ENCODE assay signal across 24 mouse cellular contexts in genomic region chr7:97358347-97358746, GRCm38 (mm10). TPM values are rescaled to one million over a fixed set of nuclear protein-coding genes. Genes with fewer than 3 reads are reported as not detected.
DNase-seq lines count a peak whose midpoint lies in the region; ATAC-seq and TF ChIP-seq lines count a peak whose summit lies in the region.
"Had no signal": no experiment of that assay in that cellular context is flagged by ENCODE, and none has a peak within 500 bp of the region (broad histone marks: within the 10 kb centered on the region; RNA-seq: fewer than 3 reads in every experiment).

No protein-coding gene starts in this region.

- H3K9ac ChIP-seq in forebrain, embryonic 11.5 days (ENCODE audit: low read length) = no peak overlapping the region
- H3K9ac ChIP-seq in liver, embryonic 12.5 days = no peak overlapping the region
- H3K9ac ChIP-seq in MEL (ENCODE audit: control insufficient read depth, low read depth, low read length, poor library complexity, severe bottlenecking) = no peak overlapping the region
- no peak overlapping the region for H3K9ac ChIP-seq in stomach, postnatal 0 days (ENCODE audit: low read length)
- H3K9ac ChIP-seq: embryonic facial prominence, embryonic 12.5 days; forebrain, embryonic 13.5 days; forebrain, embryonic 15.5 days; forebrain, postnatal 0 days had no signal

- H3K36me3 ChIP-seq in forebrain, embryonic 11.5 days (ENCODE audit: control insufficient read depth, insufficient read depth, low read length) = no peaks in the 10 kb centered on the region
- H3K36me3 ChIP-seq in forebrain, embryonic 10.5 days (replicated peaks) = no peaks in the 10 kb centered on the region
- no peaks in the 10 kb centered on the region for H3K36me3 ChIP-seq in liver, embryonic 12.5 days
- H3K36me3 ChIP-seq in MEL (ENCODE audit: control insufficient read depth in 1 of 2, insufficient read depth in 2 of 2, low read length in 2 of 2) = peaks cover 0 to 17% of the 10 kb centered on the region in 2 experiments; a peak in 2 of 4 replicates
- no peaks in the 10 kb centered on the region for H3K36me3 ChIP-seq in stomach, postnatal 0 days (ENCODE audit: control insufficient read depth, insufficient read depth, low read length)
- H3K36me3 ChIP-seq: embryonic facial prominence, embryonic 10.5 days; embryonic facial prominence, embryonic 12.5 days; forebrain, embryonic 15.5 days; G1E had no signal

- H3K4me1 ChIP-seq in forebrain, embryonic 11.5 days (replicated peaks; ENCODE audit: control insufficient read depth, insufficient read depth, low read length) = no peaks in the 10 kb centered on the region
- peaks cover 3% of the 10 kb centered on the region; the same call in 1 of the 2 replicates for H3K4me1 ChIP-seq in forebrain, embryonic 10.5 days
- peaks cover 7% of the 10 kb centered on the region for H3K4me1 ChIP-seq in liver, embryonic 12.5 days
- peaks cover 5 to 20% of the 10 kb centered on the region in 2 experiments for H3K4me1 ChIP-seq in MEL (ENCODE audit: control insufficient read depth in 1 of 2, insufficient read depth in 2 of 2, low read length in 2 of 2)
- no peaks in the 10 kb centered on the region for H3K4me1 ChIP-seq in stomach, postnatal 0 days (replicated peaks; ENCODE audit: control insufficient read depth, insufficient read depth)
- H3K4me1 ChIP-seq: embryonic facial prominence, embryonic 12.5 days; forebrain, embryonic 15.5 days had no signal

- no peak overlapping the region for H3K4me3 ChIP-seq in forebrain, embryonic 11.5 days (ENCODE audit: low read depth, low read length)
- H3K4me3 ChIP-seq in forebrain, embryonic 10.5 days = no peak overlapping the region
- no peak overlapping the region for H3K4me3 ChIP-seq in liver, embryonic 12.5 days
- no peak overlapping the region for H3K4me3 ChIP-seq in MEL (ENCODE audit: control insufficient read depth in 1 of 2, insufficient read depth in 1 of 2, low read depth in 2 of 2, low read length in 2 of 2)
- H3K4me3 ChIP-seq in stomach, postnatal 0 days (ENCODE audit: low read depth, low read length) = no peak overlapping the region
- H3K4me3 ChIP-seq: embryonic facial prominence, embryonic 10.5 days; embryonic facial prominence, embryonic 12.5 days; forebrain, embryonic 13.5 days; forebrain, embryonic 15.5 days had no signal

- no peak overlapping the region for H3K4me2 ChIP-seq in forebrain, embryonic 11.5 days (ENCODE audit: low read depth, low read length, severe bottlenecking)
- no peak overlapping the region for H3K4me2 ChIP-seq in liver, embryonic 12.5 days
- H3K4me2 ChIP-seq in stomach, postnatal 0 days (replicated peaks; ENCODE audit: low read depth) = no peak overlapping the region
- H3K4me2 ChIP-seq: embryonic facial prominence, embryonic 12.5 days; forebrain, embryonic 13.5 days; forebrain, embryonic 15.5 days had no signal

- TF ChIP-seq POLR2A in MEL (IDR thresholded peaks at IDR 0.05; ENCODE audit: control insufficient read depth in 1 of 2, insufficient read depth in 1 of 2, low read depth in 1 of 2, low read length in 2 of 2, poor library complexity in 1 of 2) = no peak

- 92% methylated on average over 4 of the region's 4 CpGs for WGBS in forebrain, embryonic 11.5 days
- 89% methylated on average over 4 of the region's 4 CpGs for WGBS in forebrain, embryonic 10.5 days
- WGBS in liver, embryonic 12.5 days (ENCODE audit: insufficient replicate concordance) = 47% methylated on average over 4 of the region's 4 CpGs
- WGBS in stomach, postnatal 0 days = 86% methylated on average over 4 of the region's 4 CpGs

- peak; percentile 11 for DNase-seq in forebrain, embryonic 11.5 days (ENCODE audit: low spot score)
- DNase-seq in forebrain, embryonic 10.5 days (ENCODE audit: extremely low spot score, low spot score) = no peak
- DNase-seq in liver (peak; percentile 0), MEL (ENCODE audit: low read depth, low spot score) (no peak)
- peak; percentile 7 for DNase-seq in stomach, postnatal 0 days (ENCODE audit: low spot score)
- no peak for DNase-seq in right cerebral cortex, postnatal 4 days
- DNase-seq: adrenal gland, adult 2 months; adrenal gland, postnatal 10 days; adrenal gland, postnatal 25 days; B cell, adult 2 months; cerebellum, adult 11-12 months; cerebellum, adult 2 months; cerebellum, adult 9-10 months; cerebellum, postnatal 10 days; cerebellum, postnatal 25 days; forebrain, postnatal 0 days had no signal

- no peak for ATAC-seq in forebrain, embryonic 11.5 days (replicated peaks; ENCODE audit: low FRiP score)
- no peak for ATAC-seq in liver, embryonic 12.5 days
- ATAC-seq in stomach, postnatal 0 days (ENCODE audit: low FRiP score, low TSS enrichment) = no peak
- ATAC-seq: CD4-positive, CD25-positive, alpha-beta regulatory T cell, adult 4 months; forebrain, embryonic 13.5 days; forebrain, embryonic 15.5 days; forebrain, postnatal 0 days had no signal

- H3K27ac ChIP-seq in forebrain, embryonic 11.5 days (ENCODE audit: low read depth, low read length) = no peak overlapping the region
- H3K27ac ChIP-seq in forebrain, embryonic 10.5 days = no peak overlapping the region
- H3K27ac ChIP-seq in liver, embryonic 12.5 days = no peak overlapping the region
- no peak overlapping the region for H3K27ac ChIP-seq in MEL (ENCODE audit: control insufficient read depth, low read depth, low read length)
- no peak overlapping the region for H3K27ac ChIP-seq in stomach, postnatal 0 days (replicated peaks)
- H3K27ac ChIP-seq: embryonic facial prominence, embryonic 10.5 days; embryonic facial prominence, embryonic 12.5 days; forebrain, embryonic 13.5 days; forebrain, embryonic 15.5 days had no signal

- H3K79me2 ChIP-seq in MEL (ENCODE audit: control insufficient read depth, insufficient read depth, low read length, poor library complexity) = no peaks in the 10 kb centered on the region

- H3K9me3 ChIP-seq in forebrain, embryonic 11.5 days (ENCODE audit: control insufficient read depth, low read length) = no peaks in the 10 kb centered on the region
- no peaks in the 10 kb centered on the region for H3K9me3 ChIP-seq in forebrain, embryonic 10.5 days
- H3K9me3 ChIP-seq in liver, embryonic 12.5 days (replicated peaks) = 0 out of 2 replicates have a peak, but pooled peaks cover 2% of the 10 kb centered on the region
- H3K9me3 ChIP-seq in MEL (replicated peaks; ENCODE audit: insufficient read depth, low read length) = no peaks in the 10 kb centered on the region
- no peaks in the 10 kb centered on the region for H3K9me3 ChIP-seq in stomach, postnatal 0 days (ENCODE audit: control insufficient read depth, low read length)
- H3K9me3 ChIP-seq: embryonic facial prominence, embryonic 10.5 days; embryonic facial prominence, embryonic 12.5 days; forebrain, embryonic 13.5 days; forebrain, embryonic 15.5 days; G1E had no signal

- no peaks in the 10 kb centered on the region for H3K27me3 ChIP-seq in forebrain, embryonic 11.5 days (ENCODE audit: control insufficient read depth, insufficient read depth, low read length)
- no peaks in the 10 kb centered on the region for H3K27me3 ChIP-seq in forebrain, embryonic 10.5 days (ENCODE audit: poor library complexity, severe bottlenecking)
- peaks cover 20% of the 10 kb centered on the region for H3K27me3 ChIP-seq in liver, embryonic 12.5 days (replicated peaks)
- H3K27me3 ChIP-seq in MEL (ENCODE audit: control insufficient read depth in 1 of 2, insufficient read depth in 2 of 2, low read length in 2 of 2) = no peaks in the 10 kb centered on the region
- H3K27me3 ChIP-seq in stomach, postnatal 0 days (ENCODE audit: control insufficient read depth, insufficient read depth, low read length) = no peaks in the 10 kb centered on the region
- H3K27me3 ChIP-seq: CH12.LX; embryonic facial prominence, embryonic 12.5 days; forebrain, embryonic 13.5 days; forebrain, embryonic 15.5 days had no signal

- no peak for TF ChIP-seq EP300 in MEL (IDR thresholded peaks at IDR 0.05; ENCODE audit: low read depth in 1 of 2, low read length in 2 of 2)
- TF ChIP-seq EP300 in stomach, postnatal 0 days (optimal IDR thresholded peaks at IDR 0.05) = no peak

- TF ChIP-seq RAD21 in MEL (IDR thresholded peaks at IDR 0.05; ENCODE audit: low read depth, low read length) = no peak

- no peak for TF ChIP-seq CTCF in MEL (IDR thresholded peaks at IDR 0.05 in 2 of 3, conservative IDR thresholded peaks at IDR 0.05 in 1 of 3; ENCODE audit: control insufficient read depth in 1 of 3, insufficient read depth in 1 of 3, low read depth in 2 of 3, low read length in 3 of 3, poor library complexity in 1 of 3, severe bottlenecking in 1 of 3)
- no peak for TF ChIP-seq CTCF in stomach, postnatal 0 days (IDR thresholded peaks at IDR 0.05; ENCODE audit: low read depth)

RNA-seq across cellular contexts. Expression of gene Alg8, which starts 13.1 kb away (rescaled TPM):
- polyA plus RNA-seq in forebrain, embryonic 11.5 days (2014; fragmentation: Nextera tagmentation; extraction: Ambion mirVana) = 44.1 and 44.6 TPM in 2 replicates
- polyA plus RNA-seq in forebrain, embryonic 10.5 days (2016; fragmentation: Nextera tagmentation; extraction: Ambion mirVana) = 56.2 and 61.3 TPM in 2 replicates
- 48.7 and 50.5 TPM in 2 replicates for polyA plus RNA-seq in liver, embryonic 12.5 days (2016; fragmentation: Nextera tagmentation; extraction: Ambion mirVana)
- total RNA-seq in MEL (2012; rRNA removed) = 8.9 and 9.1 TPM in 2 replicates
- polyA plus RNA-seq in MEL (2012; ENCODE audit: insufficient read depth in 1 of 2, insufficient read length in 2 of 2, low read depth in 1 of 2, low replicate concordance in 2 of 2, missing spikeins in 1 of 2) = 10 to 100 TPM in 1 of 2 experiments, not detected in 1; 29.0 TPM
- 14.6 and 15.3 TPM in 2 replicates for polyA plus RNA-seq in stomach, postnatal 0 days (2015; fragmentation: Nextera tagmentation; extraction: Ambion mirVana)

RNA-seq across cellular contexts. Expression of gene Kctd21, which starts 26.2 kb away (rescaled TPM):
- 4.7 and 4.8 TPM in 2 replicates for polyA plus RNA-seq in forebrain, embryonic 11.5 days (2014; fragmentation: Nextera tagmentation; extraction: Ambion mirVana)
- 3.7 and 3.9 TPM in 2 replicates for polyA plus RNA-seq in forebrain, embryonic 10.5 days (2016; fragmentation: Nextera tagmentation; extraction: Ambion mirVana)
- polyA plus RNA-seq in liver, embryonic 12.5 days (2016; fragmentation: Nextera tagmentation; extraction: Ambion mirVana) = 0.92 and 1.1 TPM in 2 replicates
- 0.23 and 0.36 TPM in 2 replicates for total RNA-seq in MEL (2012; rRNA removed)
- 1 to 10 TPM in 1 of 2 experiments, not detected in 1; 1.2 TPM for polyA plus RNA-seq in MEL (2012; ENCODE audit: insufficient read depth in 1 of 2, insufficient read length in 2 of 2, low read depth in 1 of 2, low replicate concordance in 2 of 2, missing spikeins in 1 of 2)
- polyA plus RNA-seq in stomach, postnatal 0 days (2015; fragmentation: Nextera tagmentation; extraction: Ambion mirVana) = 2.0 TPM in 2 replicates

RNA-seq across cellular contexts. Expression of gene Usp35, which starts 26.5 kb away (rescaled TPM):
- 2.8 and 2.9 TPM in 2 replicates for polyA plus RNA-seq in forebrain, embryonic 11.5 days (2014; fragmentation: Nextera tagmentation; extraction: Ambion mirVana)
- polyA plus RNA-seq in forebrain, embryonic 10.5 days (2016; fragmentation: Nextera tagmentation; extraction: Ambion mirVana) = 0.83 and 1.7 TPM in 2 replicates
- 0.41 and 0.49 TPM in 2 replicates for polyA plus RNA-seq in liver, embryonic 12.5 days (2016; fragmentation: Nextera tagmentation; extraction: Ambion mirVana)
- 0.49 and 0.58 TPM in 2 replicates for total RNA-seq in MEL (2012; rRNA removed)
- polyA plus RNA-seq in MEL (2012; ENCODE audit: insufficient read depth in 1 of 2, insufficient read length in 2 of 2, low read depth in 1 of 2, low replicate concordance in 2 of 2, missing spikeins in 1 of 2) = 1 to 10 TPM in 1 of 2 experiments, not detected in 1; 2.2 TPM
- 0.53 and 0.62 TPM in 2 replicates for polyA plus RNA-seq in stomach, postnatal 0 days (2015; fragmentation: Nextera tagmentation; extraction: Ambion mirVana)

RNA-seq across cellular contexts. Expression of gene Ndufc2, which starts 41.5 kb away (rescaled TPM):
- polyA plus RNA-seq in forebrain, embryonic 11.5 days (2014; fragmentation: Nextera tagmentation; extraction: Ambion mirVana) = 307 and 339 TPM in 2 replicates
- 320 and 327 TPM in 2 replicates for polyA plus RNA-seq in forebrain, embryonic 10.5 days (2016; fragmentation: Nextera tagmentation; extraction: Ambion mirVana)
- polyA plus RNA-seq in liver, embryonic 12.5 days (2016; fragmentation: Nextera tagmentation; extraction: Ambion mirVana) = 249 and 261 TPM in 2 replicates
- 250 and 280 TPM in 2 replicates for total RNA-seq in MEL (2012; rRNA removed)
- 100 to 1,000 TPM in 1 of 2 experiments, not detected in 1; 242 TPM for polyA plus RNA-seq in MEL (2012; ENCODE audit: insufficient read depth in 1 of 2, insufficient read length in 2 of 2, low read depth in 1 of 2, low replicate concordance in 2 of 2, missing spikeins in 1 of 2)
- 415 and 439 TPM in 2 replicates for polyA plus RNA-seq in stomach, postnatal 0 days (2015; fragmentation: Nextera tagmentation; extraction: Ambion mirVana)

RNA-seq across cellular contexts. Expression of gene Thrsp, which starts 59.2 kb away (rescaled TPM):
- 0.28 TPM in 1 of 2 replicates, not detected in the other for polyA plus RNA-seq in forebrain, embryonic 11.5 days (2014; fragmentation: Nextera tagmentation; extraction: Ambion mirVana)
- 0.23 and 0.32 TPM in 2 replicates for polyA plus RNA-seq in forebrain, embryonic 10.5 days (2016; fragmentation: Nextera tagmentation; extraction: Ambion mirVana)
- polyA plus RNA-seq in liver, embryonic 12.5 days (2016; fragmentation: Nextera tagmentation; extraction: Ambion mirVana) = 0.13 TPM in 1 of 2 replicates, not detected in the other
- total RNA-seq in MEL (2012; rRNA removed) = not detected in 2 replicates
- polyA plus RNA-seq in MEL (2012; ENCODE audit: insufficient read depth in 1 of 2, insufficient read length in 2 of 2, low read depth in 1 of 2, low replicate concordance in 2 of 2, missing spikeins in 1 of 2) = under 1 TPM in 1 of 2 experiments, not detected in 1; 0.06 TPM
- polyA plus RNA-seq in stomach, postnatal 0 days (2015; fragmentation: Nextera tagmentation; extraction: Ambion mirVana) = 1.4 and 1.5 TPM in 2 replicates
- total RNA-seq: CH12.LX had no signal
- polyA plus RNA-seq: G1E had no signal

Comparison
In these comparisons a context has a peak if more than half of its experiments do, and no peak if none do; other contexts are left out.
1. DNase-seq: peak in forebrain, embryonic 11.5 days (single experiment), liver (single experiment) and stomach, postnatal 0 days (single experiment); none in forebrain, embryonic 10.5 days (single experiment), MEL (single experiment) and right cerebral cortex, postnatal 4 days (single experiment).